Mouse (Mus musculus) erythroblast, embryonic 14.5 days (primary cell): Measurements from ENCODE around the gene Serpini2.

Experiments
- GATA1 ChIP-seq: IDR thresholded peaks from 2 replicates; pipeline ENCODE4 v1.6.1; 2012; ENCODE audit warnings: low read length, inconsistent platforms, mixed read lengths
- TAL1 ChIP-seq: IDR thresholded peaks from 3 replicates; pipeline ENCODE4 v1.6.1; 2012; ENCODE audit warnings: low read length, inconsistent platforms, mixed read lengths

GRCm38 (mm10) chr3:75308228-75308627 is 38.4 kb upstream of the Serpini2 start:
- TF ChIP-seq GATA1 (no peak), TAL1 (no peak)
